Mouse (Mus musculus) mouse trophoblast stem cell (cell line): ENCODE results near the gene Rpp21.
"Not testable (repeated sequence)": the region's sequence is repeated elsewhere in the genome, so short reads cannot be mapped to it uniquely, and the experiment has no call there.

Source experiments
- in situ Hi-C, 2 experiments: fragments of 300-500 bp; cut with MseI, MboI; formaldehyde crosslinking; loops; 2 replicates in 1 of 2; 3 replicates in 1 of 2; pipeline ENCODE4 v1.15.1; 2025

The Rpp21 gene

DNA sequence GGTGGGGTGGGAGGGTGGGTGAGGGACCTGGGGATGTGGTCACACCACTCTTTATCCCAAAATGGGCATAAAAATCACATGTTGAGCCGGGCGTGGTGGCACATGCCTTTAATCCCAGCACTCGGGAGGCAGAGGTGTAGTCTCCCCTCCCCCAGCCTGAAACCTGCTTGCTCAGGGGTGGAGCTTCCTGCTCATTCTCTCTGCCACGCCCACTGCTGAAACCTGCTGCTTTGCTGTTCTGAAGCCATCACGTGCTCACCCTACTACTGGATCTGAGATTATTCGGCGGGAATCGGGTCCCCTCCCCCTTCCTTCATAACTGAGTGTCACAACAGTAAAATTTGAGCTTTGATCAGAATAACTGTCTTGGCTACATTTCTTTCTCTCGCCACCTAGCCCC, 22.6 kb downstream of the Rpp21 start:
- in situ Hi-C loops: not testable (repeated sequence)

- in situ Hi-C loops: no loop called here
Measured at GRCm38 (mm10) chr17:36233572-36233971, 24.3 kb downstream of the Rpp21 start.

DNA sequence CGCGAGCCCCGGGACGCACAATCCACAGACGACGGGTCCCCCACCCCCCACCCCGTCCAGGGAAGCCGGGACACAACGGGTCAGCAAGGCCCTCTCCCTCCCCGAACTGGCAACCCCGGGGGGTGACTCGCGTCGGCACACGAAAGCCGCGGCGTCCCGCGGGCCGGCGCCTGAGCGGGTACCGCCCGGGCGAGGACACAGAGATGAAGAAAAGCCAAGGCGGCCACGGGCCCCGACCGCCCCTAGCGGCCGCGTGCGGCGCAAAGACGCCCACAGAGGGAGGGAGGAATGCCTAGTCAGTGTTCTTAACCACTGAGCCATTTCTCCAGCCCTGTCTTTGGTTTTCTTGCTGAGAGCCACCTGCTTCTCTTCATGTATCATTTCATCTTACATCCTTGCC, 26.6 kb downstream of the Rpp21 start:
- in situ Hi-C loops: no loop called here

DNA sequence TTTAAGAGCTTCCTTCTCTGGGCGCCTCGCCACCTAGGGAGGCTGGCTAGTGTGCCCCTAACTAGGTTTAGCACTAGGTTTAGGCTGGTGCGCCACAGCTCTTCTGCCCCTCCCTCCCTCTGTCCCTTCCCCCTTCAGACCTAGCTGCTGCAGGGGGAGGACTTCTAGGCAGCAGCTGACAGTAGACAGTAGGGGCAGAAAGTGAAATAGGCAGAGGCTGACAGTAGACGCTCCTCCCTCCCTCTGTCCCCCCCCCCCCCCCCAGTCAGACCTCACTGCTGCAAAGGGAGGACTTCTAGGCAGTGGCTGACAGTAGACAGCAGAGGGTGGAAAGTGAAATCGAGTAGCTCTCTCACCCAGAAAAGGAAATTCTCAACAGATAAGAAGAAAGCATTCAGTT, 28.8 kb downstream of the Rpp21 start:
- in situ Hi-C loops: no loop called here

DNA sequence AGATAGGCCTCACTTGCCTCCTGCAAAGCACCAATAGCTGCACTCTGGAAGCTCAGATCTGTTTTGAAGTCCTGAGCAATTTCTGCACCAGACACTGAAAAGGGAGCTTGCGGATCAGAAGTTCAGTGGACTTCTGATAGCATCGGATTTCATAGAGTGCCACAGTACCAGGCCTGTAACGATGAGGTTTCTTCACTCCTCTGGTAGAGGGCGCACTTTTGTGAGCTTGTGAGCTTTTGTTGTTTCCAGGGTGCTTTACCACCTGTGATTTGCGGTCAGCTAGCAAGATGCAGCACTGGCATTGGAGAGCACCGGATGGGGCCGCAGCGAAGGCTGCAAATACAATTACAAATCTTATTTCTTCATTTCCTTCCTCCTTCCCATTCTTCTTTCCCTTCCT, 30.9 kb downstream of the Rpp21 start:
- in situ Hi-C loops: no loop called here

- in situ Hi-C loops: no loop called here
Measured at GRCm38 (mm10) chr17:36225231-36225824, 32.5 kb downstream of the Rpp21 start.

DNA sequence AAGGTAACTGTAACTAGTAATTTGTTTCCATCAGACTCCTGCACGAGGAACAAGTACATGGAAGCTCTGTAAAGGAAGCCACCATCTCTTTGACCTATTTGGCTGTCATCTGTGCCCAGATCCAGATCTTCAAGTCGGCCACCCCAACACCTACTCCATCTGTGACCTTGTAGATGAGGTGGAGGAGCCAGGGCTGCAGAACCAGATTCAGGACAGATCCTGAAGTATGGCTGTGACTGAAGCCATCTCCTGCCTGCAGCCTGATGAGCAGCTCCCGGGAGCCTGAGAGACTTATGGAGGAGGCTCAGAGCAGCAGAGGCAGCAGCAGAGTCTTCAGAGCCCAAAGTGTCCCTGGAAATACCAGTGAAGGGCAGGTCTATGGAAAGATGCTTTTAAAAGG, 33.4 kb downstream of the Rpp21 start:
- in situ Hi-C loops: no loop called here

DNA sequence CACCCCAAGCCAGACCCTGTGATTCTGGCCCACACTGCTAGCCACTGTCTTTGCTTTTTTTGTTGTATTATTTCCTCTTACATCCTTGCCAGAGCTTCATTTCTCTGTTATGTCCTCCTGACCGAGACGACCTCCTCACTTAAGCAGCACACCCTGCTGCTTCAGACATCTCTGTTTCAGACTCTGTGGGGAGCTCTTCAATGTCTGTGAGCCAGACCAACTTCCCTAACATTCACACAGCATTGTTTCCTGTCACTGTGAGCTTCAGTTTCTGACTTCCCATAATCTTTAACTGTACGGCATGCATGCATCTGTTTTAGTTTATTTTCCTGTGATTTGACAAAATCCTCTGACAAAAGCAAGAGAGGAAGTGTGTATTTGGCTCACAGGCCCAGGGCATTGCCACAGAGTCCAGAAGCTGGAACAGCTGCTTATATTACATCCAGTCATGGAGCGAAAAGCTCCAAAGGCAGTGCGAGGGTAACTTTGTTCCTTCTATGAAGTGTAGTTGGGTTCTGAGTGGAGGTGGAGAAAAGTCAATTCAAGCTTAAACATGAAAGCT, 39.2 kb downstream of the Rpp21 start:
- in situ Hi-C loops: no loop called here

DNA sequence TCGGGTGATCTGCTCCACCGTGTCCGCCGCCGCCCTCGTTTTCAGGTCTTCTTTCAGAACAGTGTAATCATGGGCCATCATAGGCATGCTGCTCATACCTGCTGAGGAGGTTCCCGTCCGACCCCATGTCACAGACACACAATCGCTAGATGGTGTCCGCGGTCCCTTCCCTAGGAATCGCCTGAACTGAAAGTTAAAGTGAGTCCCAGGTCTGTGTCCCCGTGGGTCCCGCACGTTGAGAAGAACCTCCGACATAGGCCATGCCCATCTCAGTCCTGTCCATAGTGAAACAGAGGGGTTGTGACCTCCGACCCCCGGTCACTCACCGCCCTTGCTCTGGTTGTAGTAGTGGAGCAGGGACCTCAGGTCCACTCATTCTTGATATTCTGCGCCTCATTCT, 42.3 kb downstream of the Rpp21 start:
- in situ Hi-C loops: no loop called here

GRCm38 (mm10) chr17:36206846-36207245, 51.0 kb downstream of the Rpp21 start:
- in situ Hi-C loops: no loop called here

- in situ Hi-C loops: no loop called here
Measured at GRCm38 (mm10) chr17:36205862-36206261, 52.0 kb downstream of the Rpp21 start.
